Mouse (Mus musculus) heart, adult 9 months (tissue): Measurements from ENCODE around the gene 1700021F05Rik.
"Not testable (repeated sequence)": the region's sequence is repeated elsewhere in the genome, so short reads cannot be mapped to it uniquely, and the experiment has no call there.

Experiments
- DNase-seq, 2 experiments: peaks; one replicate each; pipeline ENCODE4 v3.0.0; 2022; ENCODE audit warnings: low spot score in 2 of 2

The 1700021F05Rik gene

GRCm38 (mm10) chr10:43539746-43540310, 966 bp downstream of the 1700021F05Rik start:
- no peak for DNase-seq

DNA sequence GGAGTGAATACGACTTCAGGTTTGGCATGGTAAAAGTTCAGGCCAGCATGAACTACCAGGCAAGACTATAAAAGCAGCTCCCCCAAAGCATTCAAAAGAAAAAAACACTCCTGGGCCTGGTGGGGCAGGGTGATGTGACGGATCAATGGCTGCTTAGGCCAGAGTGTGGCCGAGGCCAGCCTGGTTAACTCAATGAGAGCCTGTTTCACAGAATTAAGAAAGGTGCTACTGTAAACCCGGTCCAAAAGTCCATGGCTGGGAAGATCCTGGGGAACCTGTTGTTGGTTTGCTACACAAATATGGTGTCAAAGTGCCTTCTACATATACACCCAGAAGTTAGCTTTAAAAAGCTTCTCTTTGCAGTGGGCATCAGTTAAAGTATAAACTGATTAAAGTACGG, 2.0 kb downstream of the 1700021F05Rik start:
- no peak for DNase-seq

- DNase-seq: no peak
Measured at GRCm38 (mm10) chr10:43537652-43538051, 3.1 kb downstream of the 1700021F05Rik start.

- DNase-seq: no peak
Measured at GRCm38 (mm10) chr10:43534382-43534781, 6.4 kb downstream of the 1700021F05Rik start.

GRCm38 (mm10) chr10:43527283-43528269, 13.2 kb downstream of the 1700021F05Rik start:
- no peak for DNase-seq

- not testable (repeated sequence) for DNase-seq
Measured at GRCm38 (mm10) chr10:43523931-43524330, 16.9 kb downstream of the 1700021F05Rik start, which contains the start of gene Gm9803. Gene Gm9803 (plus strand): TSS chr10:43524084.

GRCm38 (mm10) chr10:43519977-43520376, 20.8 kb downstream of the 1700021F05Rik start:
- DNase-seq: no peak

- DNase-seq: peak; percentile 33 to 41
Measured at GRCm38 (mm10) chr10:43518368-43518767, 22.4 kb downstream of the 1700021F05Rik start.

DNA sequence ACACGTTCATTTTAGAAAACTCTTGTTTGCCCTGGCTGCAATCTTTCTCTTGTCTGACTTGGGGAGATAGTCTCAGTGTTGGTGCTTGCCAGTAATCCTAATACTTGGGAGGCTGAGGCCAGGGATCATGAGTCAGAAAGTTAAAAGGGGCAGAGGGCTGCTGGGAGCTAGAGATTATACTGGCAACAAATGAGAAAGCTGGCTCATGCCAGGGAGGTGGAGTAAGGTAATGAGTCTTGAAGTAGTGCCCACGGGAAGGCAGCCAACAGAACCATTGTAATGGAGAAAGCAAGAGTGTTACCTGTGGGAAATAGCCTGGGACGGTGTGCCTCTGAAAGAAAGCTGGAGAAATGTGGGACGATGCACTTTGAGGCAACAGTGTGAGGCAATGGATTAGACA, 23.0 kb downstream of the 1700021F05Rik start:
- peak; percentile 26 to 42 for DNase-seq

DNA sequence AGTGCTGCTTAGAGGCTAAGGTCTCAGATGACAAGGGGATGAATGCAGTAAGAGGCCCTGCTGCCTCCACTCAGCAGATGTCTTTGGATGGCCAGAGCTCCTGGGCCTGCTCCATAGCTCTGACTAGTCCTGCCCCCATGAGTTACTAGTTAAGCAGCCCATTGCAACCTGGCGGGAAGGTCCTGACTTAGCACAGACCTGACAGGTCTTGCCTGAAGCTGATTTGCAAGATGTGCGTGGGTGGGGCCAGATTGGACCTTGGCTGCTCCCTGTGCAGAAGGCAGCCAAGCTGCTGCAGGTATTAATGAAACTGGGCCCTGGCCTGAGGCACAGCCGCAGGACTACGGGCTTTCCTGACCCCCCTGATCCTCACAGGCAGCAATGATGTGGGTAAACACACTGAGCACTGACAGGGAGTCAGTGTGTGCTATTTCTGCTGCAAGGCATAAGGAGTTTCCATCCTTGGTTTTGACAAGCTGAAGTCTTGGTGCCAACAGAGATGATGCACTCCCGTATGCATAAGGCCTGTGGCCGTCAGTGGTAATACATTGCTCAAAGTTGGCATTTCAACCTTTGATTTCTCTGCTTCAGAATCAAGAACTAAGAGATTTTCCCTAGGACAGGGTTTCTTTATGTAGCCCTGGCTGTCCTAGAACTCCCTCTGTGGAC, 23.7 kb downstream of the 1700021F05Rik start:
- DNase-seq: no peak

DNA sequence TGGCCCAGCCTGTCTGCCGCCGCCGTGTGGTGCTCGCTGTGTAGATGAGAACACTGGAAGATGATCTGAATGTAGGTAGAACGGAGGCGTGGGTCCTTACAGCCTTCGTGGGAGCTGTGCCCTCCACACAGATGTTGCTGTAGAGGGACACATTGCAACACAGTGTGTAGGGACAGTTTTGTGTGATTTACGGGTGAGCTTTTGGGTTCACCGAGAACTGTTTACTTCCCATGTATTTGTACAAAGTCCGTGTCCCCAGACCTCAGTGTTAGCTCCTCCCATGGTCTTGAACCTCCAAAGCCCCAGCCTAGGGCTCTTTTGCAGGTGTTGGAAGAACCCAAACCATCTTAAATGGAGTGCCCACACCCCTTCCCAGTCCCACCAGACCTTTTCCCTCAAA, 27.8 kb downstream of the 1700021F05Rik start:
- no peak for DNase-seq

DNA sequence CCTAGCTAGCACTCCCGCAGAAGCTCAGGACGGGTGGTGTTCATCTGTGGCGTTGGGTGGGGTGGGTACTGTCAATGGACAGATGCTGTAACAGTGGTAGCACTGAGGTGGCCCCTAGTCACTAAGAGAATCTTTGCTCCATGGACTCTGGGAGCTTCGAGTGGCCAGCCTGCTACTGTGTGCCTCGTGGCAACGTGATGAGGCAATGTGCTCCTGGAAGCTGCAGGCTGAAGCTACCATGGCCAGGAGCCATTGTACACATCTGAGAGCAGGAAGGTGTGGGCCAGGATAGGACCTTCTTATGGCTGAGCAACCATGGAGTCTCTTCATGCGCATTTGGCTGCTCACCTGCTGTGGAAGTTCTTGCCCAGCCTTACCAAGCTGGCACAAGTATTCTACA, 31.6 kb downstream of the 1700021F05Rik start:
- DNase-seq: no peak

- no peak for DNase-seq
Measured at GRCm38 (mm10) chr10:43507051-43507450, 33.7 kb downstream of the 1700021F05Rik start.

GRCm38 (mm10) chr10:43504291-43504690, 36.5 kb downstream of the 1700021F05Rik start:
- no peak for DNase-seq

DNA sequence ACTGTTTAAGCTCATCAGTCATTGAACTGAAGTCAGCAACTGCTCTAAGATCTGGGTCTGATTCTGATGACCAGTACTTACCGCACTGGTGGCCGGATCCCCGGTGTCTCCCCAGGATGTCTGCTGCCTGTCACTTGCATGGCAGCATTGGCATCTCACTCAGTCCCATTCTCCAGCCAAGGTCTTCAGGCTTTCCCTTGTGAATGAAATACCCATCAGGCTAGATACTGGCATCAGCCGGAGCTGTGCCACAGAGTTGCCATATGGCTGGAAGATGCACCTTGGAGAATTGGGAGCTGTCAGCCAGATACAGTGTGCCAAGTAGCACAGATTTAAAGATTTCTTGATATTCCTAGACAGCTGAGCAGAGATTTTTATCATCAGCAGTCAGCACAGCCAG, 38.2 kb downstream of the 1700021F05Rik start:
- DNase-seq: no peak

- DNase-seq: peak; percentile 58 to 67
Measured at GRCm38 (mm10) chr10:43490846-43491245, 49.9 kb downstream of the 1700021F05Rik start.

GRCm38 (mm10) chr10:43490034-43490433, 50.8 kb downstream of the 1700021F05Rik start:
- no peak for DNase-seq

- no peak for DNase-seq
Measured at GRCm38 (mm10) chr10:43489550-43489949, 51.2 kb downstream of the 1700021F05Rik start.

GRCm38 (mm10) chr10:43489139-43489538, 51.7 kb downstream of the 1700021F05Rik start:
- no peak for DNase-seq

DNA sequence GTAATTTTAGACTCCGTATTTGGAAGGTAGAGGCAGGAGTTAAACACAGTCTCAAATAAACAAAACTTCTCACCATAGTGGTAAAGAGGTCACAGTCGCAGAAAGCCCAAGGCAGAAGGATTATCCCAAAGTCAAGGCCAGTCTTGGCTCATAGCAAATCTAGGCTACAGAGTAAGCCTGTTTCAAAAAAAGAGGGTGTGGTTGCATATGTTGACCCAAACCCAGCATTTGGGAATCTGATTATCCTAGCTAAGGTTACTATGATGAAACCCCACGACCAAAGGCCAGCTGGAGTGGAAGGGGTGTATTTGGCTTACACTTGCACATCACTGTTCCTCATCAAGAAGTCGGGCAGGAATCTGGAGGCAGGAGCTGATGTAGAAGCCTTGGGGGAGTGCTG, 52.5 kb downstream of the 1700021F05Rik start:
- no peak for DNase-seq

DNA sequence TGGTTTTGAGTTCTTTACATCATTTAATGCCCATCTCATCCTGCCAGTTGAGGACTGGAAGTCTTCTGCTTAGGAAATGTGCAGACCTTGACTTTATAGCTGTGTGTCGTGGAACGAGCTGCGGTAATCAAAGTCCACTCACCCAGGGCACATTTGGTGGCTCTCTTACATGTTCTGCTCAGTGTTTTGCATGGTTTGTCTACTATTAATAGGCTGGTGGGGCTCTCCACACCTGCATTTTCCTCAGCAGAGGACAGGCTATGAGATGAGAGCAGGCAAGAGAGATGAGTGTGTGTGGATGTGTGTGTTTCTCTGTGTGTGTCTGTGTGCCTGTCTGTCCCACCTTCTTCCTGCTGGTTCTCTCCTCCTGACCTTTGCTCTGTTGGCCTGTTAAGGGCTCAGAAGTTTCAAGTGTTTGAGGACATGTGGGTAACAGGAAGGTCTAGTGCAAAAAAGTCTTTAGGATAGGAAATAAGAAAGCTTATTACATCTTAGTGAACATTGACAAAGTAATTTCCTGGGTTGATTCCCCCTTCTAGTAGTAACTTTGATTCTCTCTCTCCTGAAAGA, 53.3 kb downstream of the 1700021F05Rik start:
- DNase-seq: no peak

- no peak for DNase-seq
Measured at GRCm38 (mm10) chr10:43485751-43486268, 55.0 kb downstream of the 1700021F05Rik start.
